Mouse (Mus musculus): ENCODE measurements at regions not wholly inside any gene's neighbourhood (a gene's known extent, or its start where the extent isn't known, plus 50 kb on each side); places are given as distances from the start of the nearest gene placed in this dataset.

- no peak for TF ChIP-seq POLR2A (IDR thresholded peaks at IDR 0.05; ENCODE audit: low read depth, low read length)
- TF ChIP-seq CTCF (conservative IDR thresholded peaks at IDR 0.05; ENCODE audit: insufficient read depth, insufficient read length, low read depth, low read length), result no peak
Measured at GRCm38 (mm10) chr12:27780801-27781200, 438.4 kb upstream of the Sox11 start.
